Mouse (Mus musculus): ENCODE measurements at regions not wholly inside any gene's neighbourhood (a gene's known extent, or its start where the extent isn't known, plus 50 kb on each side); places are given as distances from the start of the nearest gene placed in this dataset.

GRCm38 (mm10) chr9:112525377-112525776, 289.6 kb upstream of the Arpp21 start:
- no peak overlapping the region for H3K4me3 ChIP-seq (ENCODE audit: low read depth, low read length)
- H3K9ac ChIP-seq: no peak overlapping the region
- ATAC-seq (ENCODE audit: insufficient read depth): no peak
- no peak overlapping the region for H3K27ac ChIP-seq (ENCODE audit: low read depth)
- H3K36me3 ChIP-seq (ENCODE audit: insufficient read depth): no peaks in the 10 kb centered on the region
- no peak for DNase-seq
- no peaks in the 10 kb centered on the region for H3K4me1 ChIP-seq (ENCODE audit: insufficient read depth)
- 83% methylated on average over 5 of the region's 5 CpGs for WGBS
- no peak overlapping the region for H3K4me2 ChIP-seq
- no peaks in the 10 kb centered on the region for H3K9me3 ChIP-seq (ENCODE audit: low read depth, low read length)
- no peak for TF ChIP-seq CTCF (IDR thresholded peaks at IDR 0.05; ENCODE audit: low read depth)
- no peaks in the 10 kb centered on the region for H3K27me3 ChIP-seq (ENCODE audit: insufficient read depth, low read length)

- WGBS: 68% methylated on average over 3 of the region's 3 CpGs
- no peak for DNase-seq
These were observed 287.5 kb upstream of the Arpp21 start for GRCm38 (mm10) chr9:112523251-112523650.

GRCm38 (mm10) chr9:112510716-112511115, 275.0 kb upstream of the Arpp21 start:
- Histone ChIP-seq H3K27ac (ENCODE audit: low read depth) (no peak overlapping the region), H3K9ac (no peak overlapping the region), H3K27me3 (ENCODE audit: insufficient read depth, low read length) (no peaks in the 10 kb centered on the region), H3K36me3 (ENCODE audit: insufficient read depth) (no peaks in the 10 kb centered on the region), H3K4me1 (ENCODE audit: insufficient read depth) (no peaks in the 10 kb centered on the region), H3K4me2 (no peak overlapping the region), H3K4me3 (ENCODE audit: low read depth, low read length) (no peak overlapping the region), H3K9me3 (ENCODE audit: low read depth, low read length) (no peaks in the 10 kb centered on the region)
- WGBS: 61% methylated on average over 2 of the region's 2 CpGs
- no peak for ATAC-seq (ENCODE audit: insufficient read depth)
- no peak for DNase-seq
- no peak for TF ChIP-seq CTCF (IDR thresholded peaks at IDR 0.05; ENCODE audit: low read depth)

More at GRCm38 (mm10) chr9:112523251-112523650, 287.5 kb upstream of the Arpp21 start:
- no peak for ATAC-seq (ENCODE audit: insufficient read depth)
- Histone ChIP-seq H3K9ac (no peak overlapping the region), H3K4me3 (ENCODE audit: low read depth, low read length) (no peak overlapping the region), H3K4me2 (no peak overlapping the region), H3K9me3 (ENCODE audit: low read depth, low read length) (no peaks in the 10 kb centered on the region), H3K4me1 (ENCODE audit: insufficient read depth) (no peaks in the 10 kb centered on the region), H3K27ac (ENCODE audit: low read depth) (no peak overlapping the region), H3K27me3 (ENCODE audit: insufficient read depth, low read length) (no peaks in the 10 kb centered on the region), H3K36me3 (ENCODE audit: insufficient read depth) (no peaks in the 10 kb centered on the region)
- no peak for TF ChIP-seq CTCF (IDR thresholded peaks at IDR 0.05; ENCODE audit: low read depth)

- Histone ChIP-seq H3K9me3 (ENCODE audit: low read depth, low read length) (no peaks in the 10 kb centered on the region), H3K9ac (no peak overlapping the region), H3K4me3 (ENCODE audit: low read depth, low read length) (no peak overlapping the region), H3K4me2 (no peak overlapping the region), H3K36me3 (ENCODE audit: insufficient read depth) (no peaks in the 10 kb centered on the region), H3K4me1 (ENCODE audit: insufficient read depth) (no peaks in the 10 kb centered on the region), H3K27ac (ENCODE audit: low read depth) (no peak overlapping the region), H3K27me3 (ENCODE audit: insufficient read depth, low read length) (no peaks in the 10 kb centered on the region)
- 62% methylated on average over 2 of the region's 2 CpGs for WGBS
- no peak for TF ChIP-seq CTCF (IDR thresholded peaks at IDR 0.05; ENCODE audit: low read depth)
- ATAC-seq (ENCODE audit: insufficient read depth) (no peak), DNase-seq (no peak)
These were observed 271.1 kb upstream of the Arpp21 start for GRCm38 (mm10) chr9:112506871-112507270.

GRCm38 (mm10) chr9:112498676-112499075, 262.9 kb upstream of the Arpp21 start:
- H3K27me3 ChIP-seq (ENCODE audit: insufficient read depth, low read length): no peaks in the 10 kb centered on the region
- no peaks in the 10 kb centered on the region for H3K36me3 ChIP-seq (ENCODE audit: insufficient read depth)
- 80% methylated on average over 4 of the region's 4 CpGs for WGBS
- H3K4me1 ChIP-seq (ENCODE audit: insufficient read depth): no peaks in the 10 kb centered on the region
- DNase-seq: no peak
- no peak for ATAC-seq (ENCODE audit: insufficient read depth)
- TF ChIP-seq CTCF (IDR thresholded peaks at IDR 0.05; ENCODE audit: low read depth): no peak
- H3K27ac ChIP-seq (ENCODE audit: low read depth): no peak overlapping the region
- H3K9me3 ChIP-seq (ENCODE audit: low read depth, low read length): no peaks in the 10 kb centered on the region
- H3K4me2 ChIP-seq: no peak overlapping the region
- no peak overlapping the region for H3K4me3 ChIP-seq (ENCODE audit: low read depth, low read length)
- no peak overlapping the region for H3K9ac ChIP-seq

- no peak overlapping the region for H3K4me3 ChIP-seq (ENCODE audit: low read depth, low read length)
- TF ChIP-seq CTCF (IDR thresholded peaks at IDR 0.05; ENCODE audit: low read depth): no peak
- H3K9ac ChIP-seq: no peak overlapping the region
- ATAC-seq (ENCODE audit: insufficient read depth) (no peak), DNase-seq (no peak)
- H3K4me2 ChIP-seq: no peak overlapping the region
- WGBS: 74% methylated on average over 4 of the region's 4 CpGs
- H3K9me3 ChIP-seq (ENCODE audit: low read depth, low read length): no peaks in the 10 kb centered on the region
- H3K27me3 ChIP-seq (ENCODE audit: insufficient read depth, low read length): no peaks in the 10 kb centered on the region
- no peaks in the 10 kb centered on the region for H3K36me3 ChIP-seq (ENCODE audit: insufficient read depth)
- H3K4me1 ChIP-seq (ENCODE audit: insufficient read depth): no peaks in the 10 kb centered on the region
- no peak overlapping the region for H3K27ac ChIP-seq (ENCODE audit: low read depth)
These were observed 260.3 kb upstream of the Arpp21 start for GRCm38 (mm10) chr9:112495930-112496527.

- ATAC-seq (ENCODE audit: insufficient read depth): no peak
- no peaks in the 10 kb centered on the region for H3K4me1 ChIP-seq (ENCODE audit: insufficient read depth)
- H3K9ac ChIP-seq: no peak overlapping the region
- H3K9me3 ChIP-seq (ENCODE audit: low read depth, low read length): no peaks in the 10 kb centered on the region
- no peaks in the 10 kb centered on the region for H3K27me3 ChIP-seq (ENCODE audit: insufficient read depth, low read length)
- H3K4me3 ChIP-seq (ENCODE audit: low read depth, low read length): no peak overlapping the region
- no peak overlapping the region for H3K27ac ChIP-seq (ENCODE audit: low read depth)
- no peak for TF ChIP-seq CTCF (IDR thresholded peaks at IDR 0.05; ENCODE audit: low read depth)
- 52% methylated on average over 1 of the region's 1 CpGs for WGBS
- no peaks in the 10 kb centered on the region for H3K36me3 ChIP-seq (ENCODE audit: insufficient read depth)
- no peak overlapping the region for H3K4me2 ChIP-seq
- DNase-seq: no peak
These were observed 255.2 kb upstream of the Arpp21 start for GRCm38 (mm10) chr9:112490963-112491362.

- H3K36me3 ChIP-seq (ENCODE audit: insufficient read depth): no peaks in the 10 kb centered on the region
- H3K27me3 ChIP-seq (ENCODE audit: insufficient read depth, low read length): no peaks in the 10 kb centered on the region
- TF ChIP-seq CTCF (IDR thresholded peaks at IDR 0.05; ENCODE audit: low read depth): no peak
- no peaks in the 10 kb centered on the region for H3K9me3 ChIP-seq (ENCODE audit: low read depth, low read length)
- no peak overlapping the region for H3K27ac ChIP-seq (ENCODE audit: low read depth)
- H3K4me2 ChIP-seq: no peak overlapping the region
- no peak for DNase-seq
- H3K4me1 ChIP-seq (ENCODE audit: insufficient read depth): no peaks in the 10 kb centered on the region
- no peak for ATAC-seq (ENCODE audit: insufficient read depth)
- no peak overlapping the region for H3K4me3 ChIP-seq (ENCODE audit: low read depth, low read length)
- no peak overlapping the region for H3K9ac ChIP-seq
- whole genome bisulfite sequencing: 77% methylated on average over 2 of the region's 2 CpGs
These were observed 240.9 kb upstream of the Arpp21 start for GRCm38 (mm10) chr9:112476644-112477043.

Data from lung, embryonic 14.5 days (tissue).